Mouse (Mus musculus): Measurements from ENCODE around the gene Zc3hav1. TPM values are rescaled to one million over a fixed set of nuclear protein-coding genes. Genes with fewer than 3 reads are reported as not detected.

Gene Zc3hav1
- total and polyA plus RNA-seq, 2 experiments from 2014 or later = 2.3 to 7.0 TPM

- Histone ChIP-seq H3K9ac (replicated peaks; ENCODE audit: low read length) (no peak overlapping the region), H3K4me1 (ENCODE audit: insufficient read depth, low read length) (no peaks in the 10 kb centered on the region), H3K27ac (no peak overlapping the region), H3K4me2 (ENCODE audit: low read depth, low read length) (no peak overlapping the region), H3K4me3 (ENCODE audit: low read length) (no peak overlapping the region), H3K27me3 (ENCODE audit: insufficient read depth, low read length) (no peaks in the 10 kb centered on the region), H3K9me3 (ENCODE audit: low read length) (no peaks in the 10 kb centered on the region), H3K36me3 (ENCODE audit: insufficient read depth, low read length) (no peaks in the 10 kb centered on the region)
- no peak for TF ChIP-seq CTCF (IDR thresholded peaks at IDR 0.05; ENCODE audit: low read depth)
- DNase-seq (ENCODE audit: low spot score) = no peak
- WGBS = 83% methylated on average over 7 of the region's 7 CpGs
- ATAC-seq = no peak
Measured at GRCm38 (mm10) chr6:38344006-38344670, 10.3 kb downstream of the Zc3hav1 start.

- Histone ChIP-seq H3K9me3 (ENCODE audit: low read length) (no peaks in the 10 kb centered on the region), H3K36me3 (ENCODE audit: insufficient read depth, low read length) (no peaks in the 10 kb centered on the region), H3K27ac (no peak overlapping the region), H3K9ac (replicated peaks; ENCODE audit: low read length) (no peak overlapping the region), H3K27me3 (ENCODE audit: insufficient read depth, low read length) (no peaks in the 10 kb centered on the region), H3K4me3 (ENCODE audit: low read length) (no peak overlapping the region), H3K4me1 (ENCODE audit: insufficient read depth, low read length) (no peaks in the 10 kb centered on the region), H3K4me2 (ENCODE audit: low read depth, low read length) (no peak overlapping the region)
- no peak for ATAC-seq
- TF ChIP-seq CTCF (IDR thresholded peaks at IDR 0.05; ENCODE audit: low read depth) = no peak
- DNase-seq (ENCODE audit: low spot score) = no peak
- 41% methylated on average over 3 of the region's 3 CpGs for WGBS
Measured at GRCm38 (mm10) chr6:38343581-38343980, 10.8 kb downstream of the Zc3hav1 start.

- H3K9ac ChIP-seq (replicated peaks; ENCODE audit: low read length) = no peak overlapping the region
- no peak overlapping the region for H3K4me2 ChIP-seq (ENCODE audit: low read depth, low read length)
- no peak for TF ChIP-seq CTCF (IDR thresholded peaks at IDR 0.05; ENCODE audit: low read depth)
- ATAC-seq (no peak), DNase-seq (ENCODE audit: low spot score) (no peak)
- no peaks in the 10 kb centered on the region for H3K4me1 ChIP-seq (ENCODE audit: insufficient read depth, low read length)
- H3K4me3 ChIP-seq (ENCODE audit: low read length) = no peak overlapping the region
- H3K27ac ChIP-seq = no peak overlapping the region
- no peaks in the 10 kb centered on the region for H3K27me3 ChIP-seq (ENCODE audit: insufficient read depth, low read length)
- no peaks in the 10 kb centered on the region for H3K9me3 ChIP-seq (ENCODE audit: low read length)
- H3K36me3 ChIP-seq (ENCODE audit: insufficient read depth, low read length) = no peaks in the 10 kb centered on the region
- 81% methylated on average over 8 of the region's 8 CpGs for whole genome bisulfite sequencing
Measured at GRCm38 (mm10) chr6:38342666-38342992, 11.8 kb downstream of the Zc3hav1 start.

GRCm38 (mm10) chr6:38341751-38342665 is 12.4 kb downstream of the Zc3hav1 start:
- no peaks in the 10 kb centered on the region for H3K27me3 ChIP-seq (ENCODE audit: insufficient read depth, low read length)
- 76% methylated on average over 11 of the region's 11 CpGs for WGBS
- no peaks in the 10 kb centered on the region for H3K9me3 ChIP-seq (ENCODE audit: low read length)
- no peak overlapping the region for H3K4me3 ChIP-seq (ENCODE audit: low read length)
- no peak overlapping the region for H3K4me2 ChIP-seq (ENCODE audit: low read depth, low read length)
- ATAC-seq (no peak), DNase-seq (ENCODE audit: low spot score) (no peak)
- no peak overlapping the region for H3K27ac ChIP-seq
- no peak overlapping the region for H3K9ac ChIP-seq (replicated peaks; ENCODE audit: low read length)
- no peaks in the 10 kb centered on the region for H3K36me3 ChIP-seq (ENCODE audit: insufficient read depth, low read length)
- no peaks in the 10 kb centered on the region for H3K4me1 ChIP-seq (ENCODE audit: insufficient read depth, low read length)
- no peak for TF ChIP-seq CTCF (IDR thresholded peaks at IDR 0.05; ENCODE audit: low read depth)

GRCm38 (mm10) chr6:38339078-38339477 is 15.3 kb downstream of the Zc3hav1 start:
- DNase-seq (ENCODE audit: low spot score) (no peak), ATAC-seq (no peak)
- Histone ChIP-seq H3K4me3 (ENCODE audit: low read length) (no peak overlapping the region), H3K9me3 (ENCODE audit: low read length) (no peaks in the 10 kb centered on the region), H3K36me3 (ENCODE audit: insufficient read depth, low read length) (no peaks in the 10 kb centered on the region), H3K4me1 (ENCODE audit: insufficient read depth, low read length) (no peaks in the 10 kb centered on the region), H3K4me2 (ENCODE audit: low read depth, low read length) (no peak overlapping the region), H3K27me3 (ENCODE audit: insufficient read depth, low read length) (no peaks in the 10 kb centered on the region), H3K9ac (replicated peaks; ENCODE audit: low read length) (no peak overlapping the region), H3K27ac (no peak overlapping the region)
- TF ChIP-seq CTCF (IDR thresholded peaks at IDR 0.05; ENCODE audit: low read depth) = no peak
- 61% methylated on average over 2 of the region's 2 CpGs for WGBS

GRCm38 (mm10) chr6:38337951-38338350 is 16.5 kb downstream of the Zc3hav1 start:
- no peaks in the 10 kb centered on the region for H3K36me3 ChIP-seq (ENCODE audit: insufficient read depth, low read length)
- no peak overlapping the region for H3K4me3 ChIP-seq (ENCODE audit: low read length)
- no peak overlapping the region for H3K27ac ChIP-seq
- 81% methylated on average over 6 of the region's 6 CpGs for WGBS
- H3K9me3 ChIP-seq (ENCODE audit: low read length) = no peaks in the 10 kb centered on the region
- H3K9ac ChIP-seq (replicated peaks; ENCODE audit: low read length) = no peak overlapping the region
- ATAC-seq (no peak), DNase-seq (ENCODE audit: low spot score) (no peak)
- no peak overlapping the region for H3K4me2 ChIP-seq (ENCODE audit: low read depth, low read length)
- H3K4me1 ChIP-seq (ENCODE audit: insufficient read depth, low read length) = no peaks in the 10 kb centered on the region
- no peak for TF ChIP-seq CTCF (IDR thresholded peaks at IDR 0.05; ENCODE audit: low read depth)
- H3K27me3 ChIP-seq (ENCODE audit: insufficient read depth, low read length) = no peaks in the 10 kb centered on the region
